Mouse (Mus musculus) embryonic fibroblast, embryonic 13.5 days (primary cell): ENCODE results near the gene Ciao2a.

Experiments
- CTCF ChIP-seq: IDR thresholded peaks from 2 replicates; pipeline ENCODE4 v1.5.1; 2011; ENCODE audit warnings: mild to moderate bottlenecking, control low read depth, low read length, moderate library complexity, borderline replicate concordance; ENCODE audit not compliant: insufficient read depth
- POLR2A ChIP-seq: IDR thresholded peaks from 2 replicates; pipeline ENCODE4 v1.6.1; 2011; ENCODE audit warnings: low read depth, mild to moderate bottlenecking, control low read depth, low read length, moderate library complexity

DNA sequence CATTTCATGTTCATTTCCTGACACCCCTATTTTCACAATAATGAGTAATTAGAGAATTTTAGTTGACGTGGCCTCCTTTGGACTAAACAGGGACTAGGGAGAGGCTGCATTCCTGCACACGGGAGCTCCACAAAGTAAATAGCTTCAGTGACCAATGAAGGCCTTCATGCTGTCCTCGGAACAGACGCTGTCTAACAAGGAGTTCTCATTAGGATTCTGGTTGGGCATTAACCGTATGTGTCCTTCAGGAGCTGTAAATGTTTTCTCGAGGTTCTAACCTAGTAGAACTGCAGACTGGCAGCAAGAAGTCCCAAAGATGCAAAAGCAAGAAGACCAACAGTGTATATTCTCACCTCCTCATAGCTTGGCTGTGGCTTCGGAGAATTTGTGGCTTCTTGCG, 21.2 kb upstream of the Ciao2a start:
- no peak for TF ChIP-seq POLR2A
- no peak for TF ChIP-seq CTCF
